Mouse (Mus musculus) heart, postnatal 0 days (tissue): ENCODE measurements at regions not wholly inside any gene's neighbourhood (a gene's known extent, or its start where the extent isn't known, plus 50 kb on each side); places are given as distances from the start of the nearest gene placed in this dataset.
A peak's percentile ranks its signal among the peaks of the same experiment; 100 is the strongest.

Experiments used
- ATAC-seq: fragments of 200-750 bp; cut with Nextera tagmentation; 2 replicates; pipeline ENCODE4 v1.8.0; 2017; ENCODE audit warnings: low read depth, moderate number of reproducible peaks, moderate library complexity; ENCODE audit not compliant: insufficient read depth
- DNase-seq: peaks from one replicate; pipeline ENCODE4 v3.0.0-alpha.2; 2016; ENCODE audit warnings: low spot score
- H3K27ac ChIP-seq: fragments of 300-500 bp; sonication (generic); 2 replicates; pipeline ENCODE4 v1.5.1; 2014; ENCODE audit warnings: low read depth, mild to moderate bottlenecking
- H3K27me3 ChIP-seq: fragments of 300-500 bp; sonication (generic); 2 replicates; pipeline ENCODE4 v1.6.1; 2014; ENCODE audit warnings: low read length, mixed read lengths; ENCODE audit not compliant: control insufficient read depth, insufficient read depth
- H3K36me3 ChIP-seq: fragments of 300-500 bp; sonication (generic); replicated peaks from 2 replicates; pipeline ENCODE4 v1.6.1; 2014; ENCODE audit warnings: low read length, mixed read lengths; ENCODE audit not compliant: control insufficient read depth, insufficient read depth
- H3K4me1 ChIP-seq: fragments of 300-500 bp; sonication (generic); 2 replicates; pipeline ENCODE4 v1.6.1; 2014; ENCODE audit warnings: antibody characterized with exemption; ENCODE audit not compliant: control insufficient read depth, insufficient read depth
- H3K4me2 ChIP-seq: fragments of 300-500 bp; sonication (generic); 2 replicates; pipeline ENCODE4 v1.6.1; 2014; ENCODE audit warnings: low read depth, mild to moderate bottlenecking, low read length, moderate library complexity
- H3K4me3 ChIP-seq: fragments of 300-500 bp; sonication (generic); 2 replicates; pipeline ENCODE4 v1.5.1; 2014; ENCODE audit warnings: low read depth, low read length
- H3K9ac ChIP-seq: fragments of 300-500 bp; sonication (generic); replicated peaks from 2 replicates; pipeline ENCODE4 v1.6.1; 2014; ENCODE audit warnings: low read depth, low read length, mixed read lengths
- H3K9me3 ChIP-seq: fragments of 300-500 bp; sonication (generic); replicated peaks from 2 replicates; pipeline ENCODE4 v1.6.1; 2016; ENCODE audit warnings: low read length; ENCODE audit not compliant: control insufficient read depth
- CTCF ChIP-seq: IDR thresholded peaks from 2 replicates; pipeline ENCODE4 v1.5.1; 2016; ENCODE audit warnings: antibody characterized with exemption, control low read depth, low read depth
- EP300 ChIP-seq: IDR thresholded peaks from 2 replicates; pipeline ENCODE4 v1.6.1; 2016; ENCODE audit warnings: antibody characterized with exemption, low read depth
- WGBS: fragments of 180-500 bp; shearing (Covaris S2); extraction: QIAGEN DNeasy Blood & Tissue Kit; methylation state at CpG from one replicate; pipeline ENCODE4 v1.1.7; 2014; 5-methylcytosine and 5-hydroxymethylcytosine counted together

DNA sequence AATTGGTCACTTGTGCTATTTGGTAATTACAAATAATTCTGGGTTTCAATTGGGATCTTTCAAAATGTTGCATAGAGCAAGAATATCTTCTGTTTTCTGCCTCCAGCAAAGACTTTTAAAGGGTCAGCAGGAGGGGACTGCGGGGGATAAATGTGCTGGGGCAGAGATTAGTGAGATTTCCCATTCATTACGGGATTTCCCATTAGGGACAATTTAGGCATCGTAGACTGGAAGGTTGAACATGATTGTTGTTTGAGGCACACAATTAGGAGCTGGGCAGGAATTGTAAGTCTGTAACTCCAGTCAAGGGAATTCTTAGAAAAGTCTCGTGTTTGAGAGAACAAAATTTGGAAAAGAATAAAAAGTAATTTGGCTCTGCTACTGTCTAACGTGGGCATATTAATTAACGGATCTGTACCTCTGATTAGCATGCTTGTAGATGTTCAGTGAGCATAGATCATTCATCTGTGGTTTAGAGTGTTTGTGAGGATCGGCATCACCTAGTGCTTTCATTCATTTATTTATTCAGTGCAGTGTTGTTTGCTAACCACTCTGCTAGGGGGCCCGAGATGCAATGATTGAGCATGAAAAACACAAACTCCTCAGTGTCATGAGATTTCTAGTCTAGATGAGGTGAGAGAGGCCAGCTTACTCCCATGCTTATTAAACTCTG, 341.9 kb upstream of the Slc30a5 start:
- no peak for TF ChIP-seq CTCF
- no peak for TF ChIP-seq EP300

GRCm38 (mm10) chr13:101161768-101162167, 328.5 kb upstream of the Slc30a5 start:
- DNase-seq (peak; percentile 11), ATAC-seq (no peak; the same call in 1 of the 2 replicates)
- WGBS: 38% methylated on average over 2 of the region's 2 CpGs
- Histone ChIP-seq H3K4me3 (no peak overlapping the region), H3K27ac (no peak overlapping the region), H3K4me2 (no peak overlapping the region), H3K9me3 (no peaks in the 10 kb centered on the region), H3K4me1 (no peaks in the 10 kb centered on the region), H3K27me3 (no peaks in the 10 kb centered on the region), H3K9ac (no peak overlapping the region), H3K36me3 (no peaks in the 10 kb centered on the region)
- TF ChIP-seq EP300: no peak
- peak; percentile 51 for TF ChIP-seq CTCF

More for the DNA sequence above, 341.9 kb upstream of the Slc30a5 start:
- no peak overlapping the region for H3K9ac ChIP-seq
- DNase-seq: no peak
- H3K4me1 ChIP-seq: no peaks in the 10 kb centered on the region
- no peaks in the 10 kb centered on the region for H3K36me3 ChIP-seq
- no peaks in the 10 kb centered on the region for H3K27me3 ChIP-seq
- no peak overlapping the region for H3K27ac ChIP-seq
- no peak for ATAC-seq
- no peak overlapping the region for H3K4me2 ChIP-seq
- H3K4me3 ChIP-seq: no peak overlapping the region
- H3K9me3 ChIP-seq: no peaks in the 10 kb centered on the region
- WGBS: 82% methylated on average over 8 of the region's 8 CpGs

DNA sequence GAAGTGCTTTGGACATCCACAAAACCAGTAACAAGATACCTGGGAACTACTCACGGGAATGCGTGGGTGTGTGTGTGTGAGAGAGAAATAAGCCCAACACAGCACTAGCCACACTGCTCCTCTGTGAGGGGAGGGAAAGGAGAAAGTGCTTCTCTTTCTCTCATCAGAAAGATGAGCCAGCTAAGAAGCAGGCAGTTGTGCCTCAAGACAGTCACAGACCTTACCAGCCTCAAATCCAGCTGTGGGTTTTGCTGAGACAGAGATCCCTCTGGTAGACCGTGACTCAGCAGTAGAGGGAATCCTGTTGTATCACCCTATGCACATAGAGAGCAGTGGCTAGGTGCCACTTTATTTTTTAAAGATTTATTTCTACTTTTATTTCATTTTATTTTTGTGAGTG, 326.7 kb upstream of the Slc30a5 start:
- DNase-seq: no peak
- TF ChIP-seq EP300 (no peak), CTCF (no peak)
- Histone ChIP-seq H3K4me2 (no peak overlapping the region), H3K27me3 (no peaks in the 10 kb centered on the region), H3K4me3 (no peak overlapping the region), H3K36me3 (no peaks in the 10 kb centered on the region), H3K4me1 (no peaks in the 10 kb centered on the region), H3K9ac (no peak overlapping the region), H3K27ac (no peak overlapping the region), H3K9me3 (no peaks in the 10 kb centered on the region)
- ATAC-seq: no peak
- 68% methylated on average over 3 of the region's 3 CpGs for WGBS

DNA sequence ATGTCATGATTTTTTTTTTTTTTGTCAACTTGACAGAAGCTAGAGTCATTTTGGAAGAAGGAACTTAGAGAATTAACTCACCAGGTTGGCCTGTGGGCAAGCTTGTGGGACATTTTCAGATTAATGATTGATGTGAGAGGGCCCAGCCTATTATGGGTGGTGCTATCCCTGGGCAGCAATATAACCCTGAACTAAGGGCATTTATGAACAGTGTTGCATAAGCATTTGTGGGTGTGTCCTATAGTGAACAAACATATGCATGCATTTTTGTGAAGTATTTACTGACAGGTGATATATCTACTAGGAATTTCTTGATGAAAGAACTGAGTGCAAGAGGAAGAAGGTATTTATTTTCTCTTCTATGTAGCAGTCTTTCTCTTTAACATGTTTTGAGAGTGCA, 320.5 kb upstream of the Slc30a5 start:
- H3K4me1 ChIP-seq: no peaks in the 10 kb centered on the region
- H3K4me2 ChIP-seq: no peak overlapping the region
- TF ChIP-seq EP300 (no peak), CTCF (no peak)
- no peak overlapping the region for H3K4me3 ChIP-seq
- no peak overlapping the region for H3K27ac ChIP-seq
- DNase-seq (no peak), ATAC-seq (no peak)
- no peaks in the 10 kb centered on the region for H3K36me3 ChIP-seq
- H3K9ac ChIP-seq: no peak overlapping the region
- no peaks in the 10 kb centered on the region for H3K9me3 ChIP-seq
- no peaks in the 10 kb centered on the region for H3K27me3 ChIP-seq

GRCm38 (mm10) chr13:101142761-101143160, 309.5 kb upstream of the Slc30a5 start:
- DNase-seq: no peak
- Histone ChIP-seq H3K9me3 (no peaks in the 10 kb centered on the region), H3K27ac (no peak overlapping the region), H3K36me3 (no peaks in the 10 kb centered on the region), H3K9ac (no peak overlapping the region), H3K4me1 (no peaks in the 10 kb centered on the region), H3K27me3 (no peaks in the 10 kb centered on the region), H3K4me2 (no peak overlapping the region), H3K4me3 (no peak overlapping the region)
- TF ChIP-seq EP300 (no peak), CTCF (no peak)
- 44% methylated on average over 3 of the region's 3 CpGs for WGBS
- no peak for ATAC-seq

- 79% methylated on average over 6 of the region's 6 CpGs for WGBS
- no peak for TF ChIP-seq EP300
- H3K4me3 ChIP-seq: no peak overlapping the region
- no peak overlapping the region for H3K27ac ChIP-seq
- H3K4me1 ChIP-seq: no peaks in the 10 kb centered on the region
- no peaks in the 10 kb centered on the region for H3K9me3 ChIP-seq
- no peaks in the 10 kb centered on the region for H3K36me3 ChIP-seq
- no peak overlapping the region for H3K4me2 ChIP-seq
- ATAC-seq (no peak), DNase-seq (no peak)
- no peak overlapping the region for H3K9ac ChIP-seq
- H3K27me3 ChIP-seq: no peaks in the 10 kb centered on the region
These were observed 309.0 kb upstream of the Slc30a5 start for GRCm38 (mm10) chr13:101142104-101142735.
